Mouse (Mus musculus) forebrain, embryonic 13.5 days (tissue): ENCODE results near the gene Tysnd1. TPM values are rescaled to one million over a fixed set of nuclear protein-coding genes. Genes with fewer than 3 reads are reported as not detected.

Experiments used
- ATAC-seq: fragments of 200-750 bp; cut with Nextera tagmentation; 2 replicates; pipeline ENCODE4 v1.8.0; 2017
- H3K27ac ChIP-seq: fragments of 300-500 bp; sonication (generic); 2 replicates; pipeline ENCODE4 v1.5.1; 2015; ENCODE audit warnings: inconsistent platforms, mild to moderate bottlenecking, moderate library complexity
- H3K27me3 ChIP-seq: fragments of 300-500 bp; sonication (generic); 2 replicates; pipeline ENCODE4 v1.6.1; 2015; ENCODE audit warnings: mild to moderate bottlenecking, inconsistent platforms
- H3K36me3 ChIP-seq: fragments of 300-500 bp; sonication (generic); 2 replicates; pipeline ENCODE4 v1.6.1; 2015; ENCODE audit warnings: mild to moderate bottlenecking, inconsistent platforms; ENCODE audit not compliant: poor library complexity, severe bottlenecking
- H3K4me1 ChIP-seq: fragments of 300-500 bp; sonication (generic); 2 replicates; pipeline ENCODE4 v1.6.1; 2015; ENCODE audit warnings: inconsistent platforms
- H3K4me2 ChIP-seq: fragments of 300-500 bp; sonication (generic); 2 replicates; pipeline ENCODE4 v1.6.1; 2015; ENCODE audit warnings: inconsistent platforms, mild to moderate bottlenecking, moderate library complexity
- H3K4me3 ChIP-seq: fragments of 300-500 bp; sonication (generic); 2 replicates; pipeline ENCODE4 v1.5.1; 2015; ENCODE audit warnings: mild to moderate bottlenecking, inconsistent platforms
- H3K9ac ChIP-seq: fragments of 300-500 bp; sonication (generic); 2 replicates; pipeline ENCODE4 v1.6.1; 2015; ENCODE audit warnings: mild to moderate bottlenecking, inconsistent platforms
- H3K9me3 ChIP-seq: fragments of 300-500 bp; sonication (generic); replicated peaks from 2 replicates; pipeline ENCODE4 v1.6.1; 2016; ENCODE audit warnings: inconsistent platforms
- WGBS: fragments of 180-500 bp; shearing (Covaris S2); methylation state at CpG from one replicate; pipeline ENCODE4 v1.1.7; 2015; 5-methylcytosine and 5-hydroxymethylcytosine counted together
- polyA plus RNA-seq: library from polyadenylated mRNA; unstranded; fragments of >200 nt; fragmentation: Nextera tagmentation; extraction: Ambion mirVana; gene quantifications from 2 replicates; pipeline ENCODE4 v1.2.1, GENCODE M21; 2015

The Tysnd1 gene
- 18.0 and 18.4 TPM in 2 replicates for polyA plus RNA-seq

DNA sequence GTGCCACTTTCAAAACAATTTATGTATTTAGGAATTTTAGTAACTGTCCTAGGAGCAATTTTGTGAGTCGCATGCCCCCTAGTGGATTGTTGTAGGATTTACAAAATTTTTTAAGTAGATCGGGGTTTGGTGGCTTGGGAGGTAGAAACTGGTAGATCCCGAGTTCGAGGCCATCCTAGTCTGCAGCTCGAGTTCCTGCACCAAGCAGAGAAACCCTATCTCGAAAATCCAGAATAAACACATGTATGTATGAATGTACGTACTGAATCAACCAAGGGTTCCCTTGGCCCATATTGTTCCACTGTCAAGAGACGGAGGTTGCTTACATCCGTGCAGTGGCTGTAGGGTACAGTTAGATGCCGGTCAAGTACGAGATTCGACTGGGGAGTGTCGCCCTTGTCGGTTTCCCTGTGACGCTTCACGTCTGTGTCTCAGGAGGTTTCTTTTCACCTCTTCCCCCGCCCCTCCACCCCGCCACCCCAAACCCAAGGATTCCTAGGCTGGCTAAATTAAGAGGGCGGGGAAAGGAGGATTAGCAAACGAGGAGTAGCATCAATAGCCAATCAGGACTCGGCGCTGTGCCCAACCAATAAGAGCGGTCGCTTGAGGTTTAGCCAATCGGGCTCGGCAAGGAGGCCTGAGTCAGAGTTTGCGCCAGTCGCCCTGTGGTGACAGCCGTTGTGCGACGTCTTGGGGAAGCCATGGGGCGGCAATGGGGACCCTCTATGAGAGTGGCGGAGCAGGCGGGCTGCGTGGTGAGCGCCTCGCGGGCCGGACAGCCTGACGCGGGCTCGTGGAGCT lies at the start of gene Tysnd1:
Gene Tysnd1 (plus strand): TSS at position 645 of the 801 bp plus-strand sequence.
- peak; percentile 98 for ATAC-seq

GRCm38 (mm10) chr10:61646557-61646956 lies 48.8 kb upstream of the Tysnd1 start:
- ATAC-seq, result no peak
- no peak overlapping the region for H3K4me2 ChIP-seq
- H3K27ac ChIP-seq, result no peak overlapping the region
- no peak overlapping the region for H3K4me3 ChIP-seq
- no peaks in the 10 kb centered on the region for H3K9me3 ChIP-seq
- 81% methylated on average over 7 of the region's 7 CpGs for WGBS
- peaks cover 13% of the 10 kb centered on the region for H3K4me1 ChIP-seq
- H3K27me3 ChIP-seq, result no peaks in the 10 kb centered on the region
- H3K9ac ChIP-seq, result no peak overlapping the region
- H3K36me3 ChIP-seq, result peaks cover 4% of the 10 kb centered on the region; the same call in 1 of the 2 replicates

More for the DNA sequence above, at the start of gene Tysnd1:
- Histone ChIP-seq H3K27ac (peak within 1 kb of the TSS; percentile 45), H3K27me3 (no peaks in the 10 kb centered on the region), H3K4me3 (peak within 1 kb of the TSS; percentile 99), H3K9ac (peak within 1 kb of the TSS; percentile 79), H3K9me3 (no peaks in the 10 kb centered on the region), H3K4me2 (peak within 1 kb of the TSS; percentile 100), H3K4me1 (peaks cover 23% of the 10 kb centered on the region), H3K36me3 (peaks cover 44% of the 10 kb centered on the region)
- 1% methylated on average over 42 of the region's 42 CpGs for WGBS

GRCm38 (mm10) chr10:61647790-61648736 lies 47.3 kb upstream of the Tysnd1 start, which contains the start of gene Ppa1:
Gene Ppa1, plus strand, starts transcription at chr10:61648552.
- H3K36me3 ChIP-seq, result peaks cover 16% of the 10 kb centered on the region
- H3K27ac ChIP-seq, result peak within 1 kb of the TSS; percentile 70
- H3K4me3 ChIP-seq, result peak within 1 kb of the TSS; percentile 81
- peak within 1 kb of the TSS; percentile 89 for H3K9ac ChIP-seq
- WGBS, result 5% methylated on average over 34 of the region's 50 CpGs
- peaks cover 13% of the 10 kb centered on the region for H3K4me1 ChIP-seq
- H3K4me2 ChIP-seq, result peak within 1 kb of the TSS; percentile 92
- no peaks in the 10 kb centered on the region for H3K27me3 ChIP-seq
- no peaks in the 10 kb centered on the region for H3K9me3 ChIP-seq
- peak; percentile 99 for ATAC-seq

GRCm38 (mm10) chr10:61648737-61649645 lies 46.3 kb upstream of the Tysnd1 start:
- no peaks in the 10 kb centered on the region for H3K27me3 ChIP-seq
- H3K4me1 ChIP-seq, result peaks cover 13% of the 10 kb centered on the region
- H3K36me3 ChIP-seq, result peaks cover 25% of the 10 kb centered on the region
- 1% methylated on average over 48 of the region's 49 CpGs for WGBS
- H3K9me3 ChIP-seq, result no peaks in the 10 kb centered on the region
- peak; percentile 86 for ATAC-seq
- H3K9ac ChIP-seq, result peak overlapping the region; percentile 89
- peak overlapping the region; percentile 92 for H3K4me2 ChIP-seq
- peak overlapping the region; percentile 81 for H3K4me3 ChIP-seq
- H3K27ac ChIP-seq, result peak overlapping the region; percentile 70

DNA sequence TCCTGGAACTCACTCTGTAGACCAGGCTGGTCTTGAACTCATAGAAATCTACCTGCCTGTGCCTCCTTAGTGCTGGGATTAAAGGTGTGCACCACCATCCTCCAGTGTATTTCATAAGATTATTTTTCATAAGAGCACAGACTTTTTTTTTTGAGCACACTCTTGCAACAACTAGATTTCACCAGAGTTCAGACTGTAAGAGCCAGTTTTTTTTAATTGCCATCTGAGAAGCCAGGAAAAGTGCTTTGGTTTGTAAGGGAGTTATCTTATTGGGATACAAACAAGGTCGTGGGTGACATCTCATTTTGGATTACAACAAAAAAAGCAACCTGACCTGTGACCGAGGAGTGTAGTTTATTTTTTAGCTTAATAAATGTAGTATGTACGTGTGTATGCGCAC lies 41.2 kb upstream of the Tysnd1 start:
- no peak overlapping the region for H3K4me2 ChIP-seq
- H3K4me3 ChIP-seq, result no peak overlapping the region
- no peak for ATAC-seq
- no peak overlapping the region for H3K9ac ChIP-seq
- peaks cover 5% of the 10 kb centered on the region for H3K4me1 ChIP-seq
- 89% methylated on average over 4 of the region's 4 CpGs for WGBS
- H3K9me3 ChIP-seq, result no peaks in the 10 kb centered on the region
- no peak overlapping the region for H3K27ac ChIP-seq
- no peaks in the 10 kb centered on the region for H3K27me3 ChIP-seq
- peaks cover 52% of the 10 kb centered on the region for H3K36me3 ChIP-seq

- H3K4me2 ChIP-seq, result no peak overlapping the region
- H3K4me1 ChIP-seq, result no peaks in the 10 kb centered on the region
- no peak for ATAC-seq
- H3K27ac ChIP-seq, result no peak overlapping the region
- no peaks in the 10 kb centered on the region for H3K27me3 ChIP-seq
- H3K4me3 ChIP-seq, result no peak overlapping the region
- H3K9me3 ChIP-seq, result no peaks in the 10 kb centered on the region
- WGBS, result 93% methylated on average over 7 of the region's 7 CpGs
- H3K9ac ChIP-seq, result no peak overlapping the region
- H3K36me3 ChIP-seq, result peaks cover 58% of the 10 kb centered on the region
Observed at GRCm38 (mm10) chr10:61654691-61655090, 40.6 kb upstream of the Tysnd1 start.

- Histone ChIP-seq H3K4me3 (no peak overlapping the region), H3K27ac (no peak overlapping the region), H3K27me3 (no peaks in the 10 kb centered on the region), H3K4me2 (no peak overlapping the region), H3K9me3 (no peaks in the 10 kb centered on the region), H3K36me3 (peaks cover 63% of the 10 kb centered on the region), H3K4me1 (no peaks in the 10 kb centered on the region), H3K9ac (no peak overlapping the region)
- 95% methylated on average over 3 of the region's 3 CpGs for WGBS
- ATAC-seq, result no peak
Observed at GRCm38 (mm10) chr10:61655188-61655587, 40.1 kb upstream of the Tysnd1 start.

DNA sequence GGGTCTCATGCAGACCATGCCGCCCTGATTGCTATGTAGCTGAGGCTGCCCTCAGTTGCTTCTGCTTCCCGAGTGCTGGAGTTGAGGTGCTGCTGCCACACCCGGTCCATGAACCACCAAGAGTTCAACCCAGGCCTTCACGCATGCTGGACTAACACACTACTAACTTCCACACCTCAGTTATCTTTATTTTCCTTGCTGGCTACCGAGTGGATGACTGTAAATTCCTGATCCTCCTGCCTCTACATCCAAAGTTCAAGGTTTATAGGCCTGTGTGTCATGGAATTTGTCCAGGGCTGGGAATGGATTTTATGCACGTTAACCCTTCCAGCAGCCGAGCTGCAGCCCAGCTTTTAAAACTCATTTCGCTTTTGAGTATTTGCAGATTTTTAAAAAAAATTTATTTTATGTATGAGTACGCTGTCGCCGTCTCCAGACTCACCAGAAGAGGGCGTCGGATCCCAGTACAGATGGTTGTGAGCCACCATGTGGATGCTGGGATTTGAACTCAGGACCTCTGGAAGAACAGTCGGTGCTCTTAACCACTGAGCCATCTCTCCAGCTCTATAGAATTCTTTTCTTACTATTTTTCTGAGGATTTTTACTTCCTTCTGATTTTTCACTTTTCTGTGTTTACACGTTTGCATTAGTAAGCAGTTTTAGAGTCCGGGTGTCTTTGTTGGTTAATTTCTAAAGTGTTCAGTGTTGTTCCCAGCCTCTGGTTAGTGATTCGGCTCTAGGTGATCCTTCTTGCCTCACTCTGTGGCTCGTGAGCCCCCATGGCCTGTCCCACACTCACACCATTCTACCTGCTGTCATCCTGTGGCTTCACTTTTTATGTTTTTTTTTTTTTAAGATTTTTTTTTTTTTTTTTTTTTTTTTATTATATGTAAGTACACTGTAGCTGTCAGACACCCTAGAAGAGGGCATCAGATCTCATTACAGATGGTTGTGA lies 38.1 kb upstream of the Tysnd1 start:
- no peaks in the 10 kb centered on the region for H3K27me3 ChIP-seq
- WGBS, result 92% methylated on average over 18 of the region's 18 CpGs
- no peak; the same call in 1 of the 2 replicates for ATAC-seq

DNA sequence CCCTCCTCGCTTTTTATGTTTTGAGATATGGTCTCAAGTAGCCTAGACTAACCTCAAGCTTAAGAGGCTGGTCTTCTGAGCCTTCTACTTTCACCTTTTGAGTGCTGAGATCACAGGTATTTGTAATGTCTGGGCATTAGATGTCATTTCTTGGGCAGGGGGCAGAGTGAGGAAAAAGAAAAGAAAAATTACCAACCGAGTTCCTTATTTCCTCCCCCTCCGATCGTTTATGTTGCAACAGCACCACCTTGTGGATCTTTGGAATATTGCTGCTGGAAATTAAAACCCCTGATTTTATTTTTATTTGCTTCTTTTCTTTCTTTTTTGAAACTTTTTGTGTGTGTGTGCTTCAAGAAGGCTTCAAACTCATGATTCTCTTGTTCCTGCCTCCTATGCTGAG lies 37.3 kb upstream of the Tysnd1 start:
- H3K27me3 ChIP-seq, result no peaks in the 10 kb centered on the region
- 30% methylated on average over 4 of the region's 4 CpGs for WGBS
- H3K4me1 ChIP-seq, result peaks cover 13% of the 10 kb centered on the region
- H3K9me3 ChIP-seq, result no peaks in the 10 kb centered on the region
- H3K36me3 ChIP-seq, result peaks cover 73% of the 10 kb centered on the region
- no peak overlapping the region for H3K9ac ChIP-seq
- H3K4me3 ChIP-seq, result no peak overlapping the region
- no peak; the same call in 1 of the 2 replicates for ATAC-seq
- H3K4me2 ChIP-seq, result no peak overlapping the region
- H3K27ac ChIP-seq, result no peak overlapping the region

More for the DNA sequence above, 38.1 kb upstream of the Tysnd1 start:
- no peaks in the 10 kb centered on the region for H3K9me3 ChIP-seq
- H3K4me3 ChIP-seq, result no peak overlapping the region
- H3K27ac ChIP-seq, result no peak overlapping the region
- no peak overlapping the region for H3K9ac ChIP-seq
- peaks cover 7% of the 10 kb centered on the region for H3K4me1 ChIP-seq
- peaks cover 73% of the 10 kb centered on the region for H3K36me3 ChIP-seq
- no peak overlapping the region for H3K4me2 ChIP-seq

DNA sequence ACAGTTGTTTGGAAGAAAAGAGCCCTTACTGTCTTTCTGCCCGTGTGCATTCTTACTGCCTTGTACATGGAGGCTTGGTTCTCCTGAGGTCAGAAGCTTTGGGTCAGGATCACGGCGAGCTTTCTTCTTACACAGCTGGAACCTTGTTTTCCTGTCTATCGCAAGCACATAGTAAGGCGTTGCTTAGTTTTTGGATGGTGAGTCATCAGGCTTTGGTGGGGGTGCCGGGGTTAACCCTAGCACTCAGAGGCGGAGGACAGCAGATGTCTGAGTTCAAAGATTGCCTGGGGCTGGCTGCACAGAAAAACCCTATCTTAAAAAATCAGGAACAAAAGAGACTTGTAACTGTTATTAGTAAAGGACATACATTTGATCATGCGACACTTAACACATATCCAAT lies 33.4 kb upstream of the Tysnd1 start:
- Histone ChIP-seq H3K9me3 (no peaks in the 10 kb centered on the region), H3K27me3 (no peaks in the 10 kb centered on the region), H3K36me3 (peaks cover 78% of the 10 kb centered on the region), H3K9ac (no peak overlapping the region), H3K4me2 (no peak overlapping the region), H3K4me3 (no peak overlapping the region), H3K4me1 (peaks cover 15% of the 10 kb centered on the region), H3K27ac (peak overlapping the region; percentile 86)
- 75% methylated on average over 8 of the region's 8 CpGs for WGBS
- ATAC-seq, result no peak; the same call in 1 of the 2 replicates
